Mouse (Mus musculus) urinary bladder, postnatal 10 days (tissue): ENCODE data around the gene Plekha1.

Experiments
- DNase-seq: peaks from one replicate; pipeline ENCODE4 v3.0.0; 2022; ENCODE audit warnings: low spot score

Gene Plekha1

DNA sequence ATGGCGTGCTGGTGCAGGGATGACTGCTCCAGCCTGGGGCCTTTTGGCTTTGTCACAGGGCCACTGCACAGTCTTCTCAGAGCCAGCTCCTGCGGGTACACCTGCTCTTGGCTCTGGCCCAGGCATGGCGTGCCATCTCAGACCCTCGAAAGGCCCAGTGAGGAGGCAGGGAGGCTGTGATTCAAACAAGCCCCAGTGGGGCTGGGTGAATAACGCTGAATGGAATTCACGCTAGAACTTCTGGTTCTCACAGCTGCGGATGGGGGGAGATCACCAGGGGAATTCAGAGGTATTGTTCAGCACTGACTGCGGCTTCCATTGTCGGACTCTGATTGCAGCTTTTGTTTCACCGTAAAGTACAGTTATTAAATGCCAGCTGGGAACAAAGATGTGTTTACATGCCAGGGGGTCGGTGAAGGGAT lies 4.8 kb upstream of the Plekha1 start:
- DNase-seq: no peak

DNA sequence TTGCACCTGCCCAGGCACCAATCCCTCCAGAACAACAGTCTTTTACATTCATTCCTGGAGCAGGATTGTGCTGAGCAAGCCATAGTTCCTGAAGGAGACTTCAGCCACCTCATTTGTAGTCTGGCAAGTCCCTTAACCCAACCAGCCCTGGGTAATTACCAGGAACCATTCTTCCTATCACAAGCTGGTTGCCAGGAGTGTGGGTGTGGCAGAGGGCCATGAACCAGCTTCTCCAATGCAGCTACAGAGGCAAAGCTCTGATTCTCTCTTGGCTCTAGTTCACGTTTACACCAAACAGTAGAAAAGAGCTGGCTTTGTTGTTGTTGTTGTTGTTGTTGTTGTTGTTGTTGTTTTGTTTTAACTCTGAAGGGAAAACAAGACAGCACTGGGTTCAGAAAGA lies 3.1 kb upstream of the Plekha1 start:
- no peak for DNase-seq

DNA sequence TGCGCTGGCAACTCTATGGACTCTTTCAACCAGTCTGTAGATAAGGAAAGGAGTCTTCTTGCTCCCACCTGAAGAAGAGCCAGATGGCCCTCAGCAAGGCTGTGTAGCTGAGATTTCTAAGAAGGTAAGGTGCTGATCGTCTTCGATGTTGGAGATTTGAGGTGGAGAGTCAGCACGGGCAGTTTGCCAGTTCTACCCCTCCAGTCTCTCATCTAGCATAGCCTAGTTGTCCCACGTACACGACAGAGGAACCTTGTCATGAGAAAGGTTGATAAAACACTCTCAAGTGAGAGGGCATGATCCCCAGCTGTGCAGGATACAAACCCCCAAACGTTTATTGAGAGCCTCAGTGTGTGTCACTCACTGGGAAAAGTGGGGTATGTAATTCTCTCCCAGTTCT lies 845 bp upstream of the Plekha1 start:
- DNase-seq: no peak

DNA sequence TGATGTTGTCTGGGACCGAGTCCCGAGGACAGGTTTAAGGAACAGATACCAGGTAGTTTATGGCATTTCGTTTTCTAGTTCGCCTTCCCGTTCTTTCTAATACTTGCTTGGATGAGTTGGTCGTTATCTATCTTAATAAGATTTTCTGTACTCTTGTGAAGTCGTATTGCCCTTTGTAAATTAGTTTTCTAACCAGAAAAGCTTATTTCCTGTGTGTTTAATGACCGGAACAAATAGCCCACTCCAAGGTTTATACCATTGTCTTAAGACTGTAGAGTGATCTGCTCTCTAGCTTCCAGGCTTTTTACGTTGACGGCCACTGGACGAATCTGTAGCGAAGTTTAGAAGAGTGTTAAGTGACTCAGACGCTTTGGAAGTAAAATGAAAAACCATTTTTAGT lies 1.1 kb downstream of the Plekha1 start:
- no peak for DNase-seq

DNA sequence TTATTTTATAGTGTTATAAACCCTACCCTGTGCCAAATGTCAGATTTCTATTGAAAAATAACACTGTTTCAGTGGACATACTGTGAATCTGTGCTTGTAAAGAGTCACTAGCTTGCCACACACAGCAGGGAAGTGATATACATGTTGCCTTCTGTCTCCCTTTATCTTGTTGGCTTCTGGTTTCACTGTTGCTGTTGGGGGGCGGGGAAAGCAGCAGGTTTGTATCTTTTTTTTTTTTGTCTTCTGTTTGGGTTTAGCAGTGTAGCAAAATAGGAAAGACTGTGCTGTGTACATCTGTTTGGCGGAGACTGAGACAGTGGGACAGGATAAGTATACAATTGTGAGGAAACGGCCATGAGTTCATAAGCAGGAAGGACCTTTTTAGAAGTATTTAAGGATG lies 1.7 kb downstream of the Plekha1 start:
- no peak for DNase-seq

DNA sequence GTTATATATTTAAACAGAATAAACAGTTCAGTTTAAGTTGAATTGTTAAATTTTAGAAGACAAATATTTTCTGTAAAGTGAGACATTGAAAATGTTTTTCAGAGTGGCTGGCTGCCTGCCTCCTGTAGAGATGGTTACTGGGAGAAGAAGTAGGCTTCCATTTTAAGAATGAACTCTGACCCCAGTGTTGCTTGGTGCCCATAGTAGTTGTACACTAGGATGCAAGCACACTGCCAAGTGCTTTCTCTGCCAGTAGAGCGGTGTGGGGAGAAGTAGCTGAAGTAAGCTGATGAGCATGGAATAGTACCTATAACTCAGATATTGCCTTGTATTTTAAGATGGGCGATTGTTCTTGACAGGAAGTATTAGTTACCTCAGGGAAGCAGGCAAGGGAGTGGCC lies 18.6 kb downstream of the Plekha1 start:
- no peak for DNase-seq

DNA sequence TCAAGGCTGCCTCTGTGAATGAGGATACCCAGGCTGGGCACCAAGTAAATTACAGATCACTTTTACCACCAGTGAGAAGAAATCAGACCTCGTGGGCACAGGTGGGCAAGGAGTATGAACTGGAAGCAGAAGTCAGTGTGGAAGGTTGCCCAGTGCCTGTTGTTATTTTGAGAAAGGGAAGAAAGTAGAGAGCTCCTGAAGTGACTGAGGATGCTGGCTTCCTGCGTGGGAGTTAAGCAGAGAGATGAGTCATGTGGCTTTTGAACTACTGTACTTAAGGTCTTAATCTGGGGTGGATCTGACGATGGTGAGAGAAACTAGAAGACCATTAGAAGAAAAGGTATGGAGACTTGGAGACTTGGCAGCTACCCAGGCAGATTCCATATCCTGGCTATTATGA lies 20.7 kb downstream of the Plekha1 start:
- no peak for DNase-seq

DNA sequence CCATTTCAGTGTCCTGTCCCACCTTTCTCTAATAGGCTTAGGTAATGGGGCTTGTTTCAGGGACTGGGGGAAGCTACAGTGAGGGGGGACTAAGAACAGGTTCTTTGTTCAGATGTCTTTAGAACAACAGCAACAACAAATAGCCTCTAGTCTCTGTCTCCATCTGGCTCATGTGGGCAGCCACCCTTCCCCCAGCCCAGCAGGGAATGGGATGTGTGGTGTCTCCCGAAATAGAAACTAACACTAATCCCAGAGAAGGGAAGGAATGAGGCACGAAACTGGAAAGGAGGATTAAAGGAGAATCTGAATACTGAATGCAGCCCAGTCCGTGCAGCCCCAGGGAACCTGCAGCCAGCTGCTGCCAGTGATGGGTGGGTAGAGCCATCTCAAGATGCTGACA lies 22.4 kb downstream of the Plekha1 start:
- DNase-seq: no peak

DNA sequence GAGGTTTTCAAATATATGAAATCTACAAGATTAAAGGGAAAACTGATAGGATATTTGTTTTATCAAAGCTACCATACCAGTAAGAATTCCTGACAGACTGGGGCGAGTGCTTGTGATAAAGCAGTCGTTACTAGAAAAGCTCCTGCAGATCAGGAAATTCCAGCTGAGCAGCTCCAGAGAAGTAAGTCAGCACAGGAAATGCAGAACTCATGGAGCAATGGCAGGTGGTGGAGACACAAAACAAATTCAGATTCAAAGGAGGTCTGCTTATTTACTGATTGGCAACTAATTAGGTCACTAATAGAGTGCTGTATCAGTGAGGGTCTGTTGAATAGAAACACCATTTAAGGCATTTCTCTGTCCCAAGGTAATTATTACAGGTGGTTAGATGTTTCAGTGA lies 25.3 kb downstream of the Plekha1 start:
- DNase-seq: no peak

DNA sequence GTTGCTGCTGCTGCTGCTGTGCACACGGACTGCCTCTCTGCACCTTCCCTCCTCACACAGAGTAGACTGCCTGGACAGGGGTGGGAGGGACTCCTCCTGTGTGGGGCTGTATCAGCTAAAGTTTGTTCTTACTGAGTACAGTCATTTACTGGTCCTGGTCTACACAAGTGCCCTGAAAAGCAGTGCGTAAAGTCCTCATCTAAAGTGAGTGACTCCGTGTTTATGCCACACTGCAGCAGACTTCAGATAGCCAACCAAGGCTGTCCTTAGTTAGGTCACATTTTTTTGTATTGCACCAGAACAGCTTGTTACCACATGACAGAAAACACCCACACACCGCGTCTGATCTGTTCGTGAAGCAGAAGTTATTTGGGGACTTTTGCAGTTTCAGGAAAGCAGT lies 27.4 kb downstream of the Plekha1 start:
- DNase-seq: no peak

DNA sequence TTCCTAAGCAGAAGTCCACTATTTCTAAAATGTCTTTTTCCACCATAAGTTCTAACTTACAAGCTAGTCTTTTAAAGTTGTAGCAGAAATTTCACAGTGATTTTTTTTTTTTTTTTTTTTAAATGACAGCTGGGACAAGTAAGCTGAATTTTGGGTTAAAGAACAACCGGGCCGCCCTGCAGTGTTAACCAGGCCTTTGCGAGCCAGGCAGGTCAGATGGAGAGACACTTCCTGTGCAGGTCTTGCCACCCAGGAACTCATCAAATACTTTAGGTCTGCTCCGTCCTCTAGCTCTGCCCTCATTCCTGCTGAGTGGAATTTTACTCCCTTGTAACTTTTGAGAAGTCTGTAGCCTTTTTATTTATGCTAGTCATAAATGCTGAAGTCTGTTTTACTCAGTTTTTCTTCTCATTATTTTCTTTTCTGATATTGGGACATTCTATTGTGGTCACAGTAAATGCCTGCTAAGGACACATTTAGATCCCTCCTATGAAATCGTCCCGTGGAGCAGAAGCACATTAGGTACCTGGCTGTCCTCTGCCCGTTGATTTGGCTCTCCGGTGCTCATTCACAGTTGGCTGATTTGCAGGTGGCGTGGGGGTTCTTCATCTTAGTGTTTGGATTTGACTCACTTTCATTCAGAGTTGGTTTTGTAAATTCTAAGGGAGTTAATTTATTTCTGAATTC lies 29.5 kb downstream of the Plekha1 start:
- DNase-seq: no peak

DNA sequence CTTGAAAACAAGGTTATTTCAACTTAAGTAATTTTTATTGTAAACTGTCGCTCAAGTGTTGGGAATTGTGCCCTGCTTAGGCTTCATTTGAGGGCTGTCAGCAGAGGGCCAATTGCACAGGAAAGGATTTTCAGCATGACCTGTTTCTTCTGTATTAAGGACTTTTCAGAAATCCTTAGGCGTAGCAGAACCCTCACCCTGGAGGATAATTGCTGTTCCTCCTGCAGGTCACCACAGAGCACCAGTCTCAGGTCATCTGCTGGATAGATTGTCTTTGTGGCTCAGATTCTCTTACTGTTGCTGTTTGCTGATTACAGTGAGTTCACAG lies 30.0 kb downstream of the Plekha1 start:
- no peak for DNase-seq

DNA sequence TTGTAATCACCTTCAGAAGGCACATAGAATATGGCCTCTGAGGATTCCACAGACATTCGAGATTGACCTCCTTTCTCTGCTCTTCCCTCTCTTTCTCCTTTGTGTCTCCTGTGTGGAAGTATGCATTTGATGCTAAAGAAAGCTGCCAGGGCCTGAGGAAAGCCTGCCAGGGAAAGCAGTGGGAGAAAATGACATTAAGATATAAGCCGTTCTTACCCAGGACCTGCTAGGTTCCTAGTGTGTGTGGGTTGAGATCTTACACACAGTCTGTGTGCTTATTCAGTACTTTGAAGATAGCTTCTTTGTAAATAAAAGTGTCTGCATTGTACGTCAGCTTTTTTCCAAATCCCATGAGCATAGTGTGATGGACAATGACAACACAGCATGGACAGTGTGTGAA lies 30.5 kb downstream of the Plekha1 start:
- no peak for DNase-seq

DNA sequence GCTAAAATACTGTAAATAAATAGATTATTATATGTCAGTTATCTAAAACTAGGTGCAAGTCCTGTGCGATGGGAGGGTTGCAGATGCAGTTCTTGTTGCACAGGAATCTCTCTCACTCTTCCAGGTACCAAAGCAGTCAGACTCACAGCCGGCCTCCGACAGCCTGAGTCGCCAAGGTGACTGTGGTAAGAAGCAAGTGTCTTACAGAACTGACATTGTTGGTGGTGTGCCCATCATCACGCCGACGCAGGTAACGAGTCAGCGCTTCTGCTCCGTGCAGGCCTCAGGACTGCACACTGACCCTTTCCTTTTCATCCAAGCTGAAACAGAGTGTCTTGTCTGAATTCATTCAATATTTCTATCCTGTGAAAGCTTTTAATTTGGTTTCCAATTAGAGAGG lies 31.6 kb downstream of the Plekha1 start:
- no peak for DNase-seq

DNA sequence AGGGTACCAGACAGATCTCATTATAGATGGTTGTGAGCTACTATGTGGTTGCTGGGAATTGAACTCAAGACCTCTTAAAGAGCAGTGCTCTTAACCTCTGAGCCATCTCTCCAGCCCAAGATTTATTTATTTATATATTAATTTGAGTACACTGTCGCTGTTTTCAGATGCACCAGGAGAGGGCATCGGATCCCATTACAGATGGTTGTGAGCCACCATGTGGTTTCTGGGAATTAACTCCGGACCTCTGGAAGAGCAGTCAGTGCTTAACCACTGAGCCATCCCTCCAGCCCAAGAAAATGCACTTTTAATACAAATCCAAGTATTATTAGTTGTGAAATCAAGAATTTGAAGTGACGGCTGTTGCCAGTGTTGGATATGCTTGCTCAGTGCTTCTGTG lies 32.8 kb downstream of the Plekha1 start:
- no peak for DNase-seq

DNA sequence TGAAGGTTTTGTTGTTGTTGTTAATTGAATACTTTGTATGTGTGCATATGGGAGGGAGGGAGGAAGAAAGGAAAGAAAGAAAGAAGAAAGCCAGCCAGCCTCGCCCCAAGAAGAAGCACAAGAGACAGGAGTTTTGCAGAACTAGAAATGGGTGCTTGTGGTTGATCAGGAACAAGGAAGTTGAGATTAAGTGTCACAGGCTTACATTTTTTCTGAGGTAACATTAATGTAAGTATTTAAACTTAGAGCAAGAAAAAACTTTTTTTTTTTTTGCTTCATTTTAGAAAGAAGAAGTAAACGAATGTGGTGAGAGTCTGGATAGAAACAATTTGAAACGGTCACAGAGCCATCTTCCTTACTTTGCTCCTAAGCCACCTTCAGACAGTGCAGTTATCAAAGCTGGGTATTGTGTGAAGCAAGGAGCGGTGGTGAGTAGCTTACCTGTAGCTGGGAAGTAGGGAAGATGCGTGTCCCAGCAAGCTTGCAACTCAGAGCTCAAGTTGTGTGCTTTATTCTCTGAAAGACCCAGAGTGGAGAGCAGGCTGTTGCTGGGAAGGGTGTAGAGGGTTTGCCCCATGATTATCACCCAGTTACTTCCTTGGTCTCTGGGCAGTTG lies 34.8 kb downstream of the Plekha1 start:
- DNase-seq: no peak

DNA sequence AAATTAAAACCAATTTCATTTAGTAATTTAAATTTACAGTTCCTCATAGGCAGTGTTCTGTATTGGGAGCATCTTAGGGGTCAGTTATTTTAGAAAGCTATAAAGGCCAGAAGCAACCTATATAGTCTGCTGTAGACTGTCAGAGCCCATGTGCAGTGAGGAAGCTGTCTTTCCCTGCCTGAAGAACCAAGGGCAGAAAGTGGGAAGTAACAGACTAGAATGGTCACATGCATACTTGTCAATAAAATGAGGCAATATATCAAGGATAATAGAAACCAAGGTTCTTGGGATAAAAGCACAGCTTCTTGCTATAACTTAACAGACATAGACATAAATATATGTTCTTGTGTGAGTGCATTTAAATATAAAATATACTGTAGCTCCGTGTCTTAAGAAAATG lies 37.4 kb downstream of the Plekha1 start:
- no peak for DNase-seq

DNA sequence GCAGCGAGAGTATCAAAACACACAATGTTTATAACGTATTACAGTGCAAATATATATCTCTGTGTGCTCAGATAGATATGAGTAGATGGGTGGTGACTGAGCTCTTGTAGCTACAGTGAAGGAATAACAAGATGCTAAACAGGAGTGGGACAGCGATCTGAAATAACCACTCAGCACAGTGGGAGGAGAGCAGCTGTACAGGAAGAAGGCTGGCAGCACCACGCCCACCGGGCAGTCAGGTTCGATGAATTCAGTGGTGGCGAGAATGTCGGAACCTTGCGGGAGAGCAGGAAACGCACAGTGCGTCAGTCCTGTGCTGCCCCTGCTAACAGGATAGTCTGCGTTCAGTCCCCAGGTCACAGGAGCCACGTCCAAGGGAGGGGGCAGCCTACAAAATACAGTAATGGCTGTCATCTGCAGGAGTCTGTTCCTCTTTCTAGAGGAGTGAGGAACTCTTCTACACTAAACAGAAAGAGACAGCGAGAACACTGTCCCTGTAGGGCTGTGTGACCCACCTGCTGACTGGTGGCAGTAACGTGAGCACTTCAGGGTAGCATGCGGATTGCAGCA lies 38.0 kb downstream of the Plekha1 start:
- no peak for DNase-seq

DNA sequence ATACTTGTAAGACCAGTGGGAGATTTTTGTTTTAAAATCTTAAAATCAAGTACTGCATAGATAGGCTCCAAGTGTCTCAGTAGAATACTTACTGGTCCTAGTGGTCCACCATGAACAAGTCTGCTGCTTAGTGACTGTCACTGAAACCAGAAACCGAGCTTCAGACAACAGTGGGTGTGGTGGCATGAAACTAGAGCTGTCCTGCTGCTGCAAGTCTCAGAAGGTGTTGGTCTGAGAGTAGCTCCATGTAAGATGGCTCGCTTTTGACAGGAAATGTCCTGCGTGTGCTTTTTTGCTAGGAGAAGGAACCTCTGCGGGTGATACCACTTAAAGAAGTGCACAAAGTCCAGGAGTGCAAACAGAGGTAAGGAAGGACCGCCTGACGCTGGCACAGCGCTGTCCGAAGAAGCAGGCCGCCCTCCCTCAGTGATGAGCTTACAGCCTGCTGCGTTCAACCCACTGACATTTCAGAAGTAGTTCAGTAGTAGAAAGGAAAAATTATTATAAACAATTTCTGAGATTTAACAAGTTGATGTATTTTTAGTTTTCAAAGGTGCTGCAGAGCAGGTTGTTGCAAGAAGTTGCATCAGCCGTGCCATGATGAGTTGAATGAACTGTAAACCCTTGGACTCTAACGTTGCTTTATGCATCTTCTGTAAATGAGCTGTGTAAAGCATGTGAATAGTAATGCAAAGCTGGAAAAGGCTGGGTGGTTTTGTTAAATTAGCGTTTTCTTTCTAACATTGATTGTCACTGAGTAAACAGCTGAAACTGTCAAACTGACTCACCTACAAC lies 39.2 kb downstream of the Plekha1 start:
- no peak for DNase-seq

DNA sequence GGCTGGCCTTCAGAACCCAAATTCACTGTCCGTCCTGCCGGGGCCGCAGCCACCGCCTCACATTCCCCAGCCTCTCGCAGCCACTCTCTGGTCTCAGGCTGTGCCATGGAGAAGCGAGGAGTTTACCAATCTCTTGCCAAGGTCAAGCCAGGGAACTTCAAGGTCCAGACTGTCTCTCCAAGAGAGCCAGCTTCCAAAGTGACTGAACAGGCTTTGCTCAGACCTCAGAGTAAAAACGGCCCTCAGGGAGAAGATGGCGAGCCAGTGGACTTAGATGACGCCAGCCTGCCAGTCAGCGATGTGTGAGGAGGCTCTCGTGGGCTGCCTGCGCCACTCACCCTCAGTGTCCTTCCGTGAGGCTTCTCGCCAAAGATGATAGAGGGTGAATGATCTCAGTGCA lies 45.3 kb downstream of the Plekha1 start:
- no peak for DNase-seq

DNA sequence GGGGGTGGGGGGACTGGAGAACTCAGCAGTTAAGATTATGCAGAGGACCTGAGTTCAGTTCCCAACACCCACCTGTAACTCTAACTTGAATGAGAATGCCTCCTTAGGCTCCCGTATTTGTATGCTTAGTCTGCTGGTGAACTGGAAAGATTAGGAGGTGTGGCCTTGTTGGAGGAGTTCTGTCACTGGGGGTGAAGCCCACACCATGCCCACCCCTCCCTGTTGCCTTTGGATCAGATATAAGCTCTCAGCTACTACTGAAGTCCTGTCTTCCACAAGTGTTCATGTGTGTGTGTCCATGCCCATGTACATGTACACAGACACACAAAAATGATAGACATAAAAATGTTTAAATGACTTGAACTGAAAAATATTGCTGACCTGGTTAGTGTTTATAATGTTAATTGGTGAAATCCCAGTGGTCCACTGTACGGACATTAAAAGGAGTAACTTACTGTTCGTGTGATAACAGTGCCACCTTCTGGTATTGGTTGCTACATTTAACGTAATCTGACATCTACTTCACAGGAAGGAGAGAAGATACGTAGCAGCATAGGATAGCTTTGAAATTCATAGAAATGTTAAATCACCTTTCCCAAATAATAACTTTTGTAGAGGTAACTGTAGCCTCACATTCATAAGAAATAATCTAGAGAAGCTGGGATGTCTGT lies 49.3 kb downstream of the Plekha1 start:
- DNase-seq: no peak

DNA sequence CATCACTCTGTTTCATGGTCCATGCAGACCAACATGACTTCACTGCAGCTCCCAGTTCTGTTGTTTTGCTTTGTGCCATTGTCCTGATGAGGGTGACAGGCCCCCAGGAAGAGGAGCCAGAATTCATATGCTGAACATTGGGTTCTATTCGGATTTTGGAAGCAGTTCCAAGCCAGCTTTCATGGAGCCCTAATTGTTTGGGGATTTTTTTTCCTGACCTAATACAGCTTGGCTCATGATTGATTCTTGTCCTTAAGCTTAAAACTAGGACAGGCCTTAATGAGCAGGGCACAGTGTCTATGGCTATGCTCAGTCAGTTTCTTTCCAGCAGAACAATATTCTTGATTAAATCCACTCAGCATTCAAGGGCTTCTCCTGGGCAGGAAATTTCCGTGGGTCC lies 52.7 kb downstream of the Plekha1 start:
- DNase-seq: no peak
